Mouse (Mus musculus): ENCODE results near the gene Med29. TPM values are rescaled to one million over a fixed set of nuclear protein-coding genes. Genes with fewer than 3 reads are reported as not detected.

Med29 gene
- 32.8 and 39.2 TPM in 2 replicates for polyA plus RNA-seq (2012; rRNA removed)

DNA sequence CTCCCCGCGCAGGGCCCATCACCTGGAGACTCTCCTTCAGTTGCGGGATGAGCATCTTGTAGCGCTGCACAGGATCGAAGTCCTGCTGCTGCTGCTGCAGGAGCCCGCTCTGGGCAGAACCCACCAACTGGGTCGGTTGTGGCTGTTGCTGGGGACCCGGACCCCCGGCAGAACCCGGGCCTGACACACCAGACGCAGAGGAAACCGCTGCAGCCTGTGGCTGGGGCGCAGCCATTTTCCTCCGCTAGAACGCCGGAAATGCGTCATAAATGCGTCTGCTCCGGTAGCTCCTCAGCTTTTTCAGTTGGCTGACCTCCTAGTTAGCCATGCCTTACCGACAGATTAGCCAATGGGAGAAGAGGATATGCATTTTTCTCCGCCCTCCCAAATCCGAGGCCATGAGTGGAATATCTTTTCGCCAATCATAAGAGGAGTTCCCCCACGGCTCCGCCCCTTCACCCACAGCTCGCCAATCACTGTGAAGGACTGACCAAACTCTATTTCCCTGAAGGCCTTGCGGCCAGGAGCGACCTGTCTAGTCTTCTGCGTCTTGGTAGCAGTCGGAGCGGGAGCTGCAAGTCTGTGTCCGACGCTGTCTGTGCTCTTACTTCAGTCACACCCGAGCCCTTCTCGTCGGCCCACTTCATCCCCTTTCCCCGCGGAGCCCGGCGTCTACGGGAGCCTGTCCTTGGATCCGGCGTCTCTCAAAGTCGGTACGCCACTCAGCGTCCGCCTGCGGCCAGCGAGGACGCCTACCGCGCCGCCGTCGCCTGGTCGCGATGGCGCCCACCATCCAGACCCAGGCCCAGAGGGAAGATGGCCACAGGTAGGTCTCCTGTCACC, at the start of gene Med29, which contains the start of gene Paf1:
Gene Med29 (minus strand): TSS at position 280 of the 843 bp plus-strand sequence.
Gene Paf1 (plus strand): TSS at position 523 of the 843 bp plus-strand sequence.
- DNase-seq (ENCODE audit: extremely low spot score in 1 of 2, low spot score in 1 of 2): peak; percentile 98 to 99

DNA sequence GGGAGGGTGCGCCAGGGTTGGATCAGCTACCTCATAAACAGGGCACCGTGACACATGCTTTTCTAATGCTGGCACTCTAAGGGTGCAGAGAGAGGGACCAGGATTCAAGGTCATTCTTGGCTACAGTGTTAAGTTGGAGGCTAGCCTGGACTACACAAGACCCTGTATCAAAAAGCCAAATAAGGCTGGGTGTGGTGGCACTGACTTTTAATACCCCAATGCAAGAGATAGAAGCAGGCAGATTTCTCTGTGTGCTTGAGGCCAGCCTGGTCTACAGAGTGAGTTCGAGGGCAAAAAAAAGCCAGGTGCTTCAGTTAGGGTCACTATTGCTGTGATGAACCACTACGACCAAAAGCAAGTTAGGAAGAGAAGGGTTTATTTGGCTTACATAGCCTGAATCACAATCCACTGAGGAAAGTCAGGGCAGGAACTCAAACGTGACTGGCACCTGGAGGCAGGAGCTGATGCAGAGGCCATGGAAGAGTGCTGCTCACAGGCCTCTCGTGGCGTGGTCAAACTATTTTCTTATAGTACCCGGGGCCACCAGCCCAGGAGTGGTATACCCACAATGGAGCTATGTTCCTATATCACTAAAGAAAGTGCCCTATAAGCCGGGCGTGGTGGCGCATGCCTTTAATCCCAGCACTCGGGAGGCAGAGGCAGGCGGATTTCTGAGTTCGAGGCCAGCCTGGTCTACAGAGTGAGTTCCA, 49.4 kb upstream of the Med29 start:
- no peak for DNase-seq (ENCODE audit: extremely low spot score in 1 of 2, low spot score in 1 of 2)

- DNase-seq (ENCODE audit: extremely low spot score in 1 of 2, low spot score in 1 of 2): no peak
These were observed 48.2 kb upstream of the Med29 start for GRCm38 (mm10) chr7:28440739-28441138.

- DNase-seq (ENCODE audit: extremely low spot score in 1 of 2, low spot score in 1 of 2): no peak
These were observed 46.3 kb upstream of the Med29 start for GRCm38 (mm10) chr7:28438771-28439170.

DNA sequence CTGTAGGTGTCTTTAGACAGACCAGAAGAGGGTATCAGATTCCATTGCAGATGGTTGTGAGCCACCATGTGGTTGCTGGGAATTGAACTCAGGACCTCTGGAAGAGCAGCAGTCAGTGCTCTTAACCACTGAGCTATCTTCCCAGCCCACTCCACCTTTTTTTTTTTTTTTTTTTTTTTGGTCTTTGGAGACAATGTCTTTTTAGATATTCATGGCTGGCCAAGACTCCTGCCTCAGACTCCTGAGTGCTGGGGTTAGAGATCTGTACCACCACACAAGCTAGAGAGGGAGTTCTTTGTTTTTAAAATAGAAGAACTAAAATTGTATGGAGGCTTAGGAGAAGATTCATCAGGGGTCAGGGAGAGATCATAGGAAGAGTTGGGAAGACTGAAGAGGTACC, 45.5 kb upstream of the Med29 start:
- DNase-seq (ENCODE audit: extremely low spot score in 1 of 2, low spot score in 1 of 2): no peak

- peak; percentile 69 to 87 for DNase-seq (ENCODE audit: extremely low spot score in 1 of 2, low spot score in 1 of 2)
These were observed 44.5 kb upstream of the Med29 start, which contains the start of gene Gmfg for GRCm38 (mm10) chr7:28436932-28437570. TSS of gene Gmfg (plus strand) at chr7:28437447.

DNA sequence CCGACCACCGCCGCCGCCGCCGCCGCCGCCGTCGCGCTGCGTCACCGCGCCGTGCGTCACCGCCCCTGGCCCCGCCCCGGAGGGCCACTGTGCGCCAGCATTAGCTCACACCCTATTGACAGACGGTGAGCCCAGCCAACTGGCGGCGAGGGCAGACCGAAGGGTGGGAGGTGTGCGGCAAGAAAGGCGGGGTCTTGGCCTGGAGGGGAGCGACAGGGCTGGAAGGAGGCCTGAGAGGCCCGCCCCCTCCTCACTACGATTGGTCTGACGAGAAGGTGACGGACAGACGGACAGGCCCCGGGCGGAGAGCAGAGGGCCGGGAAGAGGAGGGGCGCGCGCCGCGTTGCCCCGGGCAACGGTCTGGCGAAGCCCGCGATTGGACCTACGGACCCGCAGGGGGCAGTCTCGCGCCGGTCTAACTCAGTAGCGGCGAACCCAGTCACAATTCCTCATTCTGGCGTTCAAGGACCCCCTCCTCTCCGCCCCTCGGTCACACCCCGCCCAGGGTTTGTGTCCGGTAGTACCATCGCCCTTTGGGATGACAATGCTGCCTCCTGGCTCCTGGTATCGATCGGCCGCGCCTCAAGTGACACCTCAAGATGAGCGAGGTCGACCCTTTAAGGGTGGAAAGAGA, 43.9 kb upstream of the Med29 start:
- DNase-seq (ENCODE audit: extremely low spot score in 1 of 2, low spot score in 1 of 2): peak; percentile 100

- no peak for DNase-seq (ENCODE audit: extremely low spot score in 1 of 2, low spot score in 1 of 2)
These were observed 43.3 kb upstream of the Med29 start for GRCm38 (mm10) chr7:28435660-28436259.

DNA sequence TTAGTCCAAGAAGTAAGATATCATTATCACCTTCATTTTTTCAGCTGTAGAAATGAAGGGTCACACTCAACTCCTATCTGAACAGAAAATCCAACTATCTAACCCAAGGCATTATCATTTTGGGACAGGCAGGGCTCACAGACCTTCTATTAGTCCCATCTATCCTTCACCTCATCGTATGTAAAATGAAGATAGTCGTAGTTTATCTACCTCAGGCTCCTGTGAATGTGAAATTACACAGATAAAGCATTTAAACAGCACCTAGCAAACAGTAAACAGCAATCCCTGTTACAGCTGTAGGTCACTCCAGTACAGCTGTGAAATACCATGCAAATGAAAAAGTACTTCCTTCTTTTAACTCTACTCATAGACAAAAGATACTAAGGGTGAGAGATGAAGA, 39.7 kb upstream of the Med29 start:
- no peak for DNase-seq (ENCODE audit: extremely low spot score in 1 of 2, low spot score in 1 of 2)

DNA sequence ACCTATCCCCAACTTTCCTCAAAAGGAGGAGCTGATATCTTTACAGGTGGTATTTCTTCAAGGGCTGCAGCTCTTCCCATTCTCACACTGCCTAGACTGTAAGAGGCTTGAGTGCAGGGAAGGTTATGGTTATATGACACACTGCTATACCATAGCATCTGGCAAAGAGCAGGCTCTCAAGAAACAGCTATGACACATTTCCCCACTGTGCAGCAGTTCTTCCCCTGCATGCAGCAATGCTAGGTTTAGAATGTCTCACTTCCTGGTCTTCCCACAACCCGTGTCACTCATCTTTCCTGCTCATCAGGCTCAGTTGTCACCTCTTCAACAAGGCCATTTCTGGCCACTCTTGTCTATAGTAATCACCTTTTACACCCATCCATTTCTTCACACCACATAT, 38.0 kb upstream of the Med29 start:
- DNase-seq (ENCODE audit: extremely low spot score in 1 of 2, low spot score in 1 of 2): no peak

GRCm38 (mm10) chr7:28427738-28428137, 35.2 kb upstream of the Med29 start:
- no peak for DNase-seq (ENCODE audit: extremely low spot score in 1 of 2, low spot score in 1 of 2)

- no peak for DNase-seq (ENCODE audit: extremely low spot score in 1 of 2, low spot score in 1 of 2)
These were observed 30.5 kb upstream of the Med29 start for GRCm38 (mm10) chr7:28423018-28423417.

DNA sequence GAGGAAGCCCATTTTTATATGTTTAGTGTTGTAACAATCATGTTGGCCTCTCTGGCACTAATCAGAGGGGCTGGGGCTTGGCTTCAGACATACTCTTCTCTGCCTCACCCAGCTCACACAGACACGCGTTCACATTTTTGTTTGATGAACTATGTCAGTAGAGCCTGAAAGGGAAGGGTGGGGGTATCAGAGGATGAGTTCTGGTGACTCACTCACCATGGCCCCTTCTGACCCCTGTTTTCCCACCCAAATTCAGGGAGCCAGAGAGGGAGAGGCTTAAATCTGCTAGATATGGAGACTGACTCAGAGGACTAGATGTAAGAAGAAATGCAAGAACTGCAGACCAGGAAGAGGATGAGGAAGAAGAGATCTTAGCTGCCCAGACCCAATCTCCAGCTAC, 26.9 kb upstream of the Med29 start:
- no peak for DNase-seq (ENCODE audit: extremely low spot score in 1 of 2, low spot score in 1 of 2)

DNA sequence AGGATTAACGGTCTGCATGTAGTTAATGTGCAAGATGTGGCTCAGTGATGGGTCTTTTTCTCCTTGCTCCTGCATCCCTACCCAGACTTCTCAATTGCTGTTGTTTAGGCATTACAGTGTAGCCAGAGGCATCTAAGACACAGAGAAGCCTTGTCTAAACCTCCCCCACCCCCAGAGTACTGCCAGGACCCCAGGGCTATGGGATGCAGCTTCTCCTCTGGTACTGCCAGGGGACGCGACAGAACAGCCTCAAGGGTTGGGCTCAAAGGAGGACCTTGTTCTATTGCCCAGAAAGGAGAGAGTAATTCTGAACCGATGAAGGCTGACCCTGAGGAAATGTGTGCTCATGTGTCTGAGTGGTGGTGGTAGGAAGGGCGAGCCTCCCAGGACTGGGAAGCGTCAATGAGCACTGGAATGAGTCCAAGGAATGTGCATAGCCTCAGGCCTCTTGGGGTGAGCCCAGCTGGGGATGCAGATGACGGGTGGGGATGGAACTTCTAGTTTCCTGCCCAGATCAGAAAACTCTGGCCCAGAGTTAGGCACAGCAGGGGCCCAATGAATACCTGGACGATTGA, 25.7 kb upstream of the Med29 start:
- DNase-seq (ENCODE audit: extremely low spot score in 1 of 2, low spot score in 1 of 2): peak in 1 of 2 experiments; percentile 22

GRCm38 (mm10) chr7:28417368-28417767, 24.9 kb upstream of the Med29 start:
- DNase-seq (ENCODE audit: extremely low spot score in 1 of 2, low spot score in 1 of 2): no peak

DNA sequence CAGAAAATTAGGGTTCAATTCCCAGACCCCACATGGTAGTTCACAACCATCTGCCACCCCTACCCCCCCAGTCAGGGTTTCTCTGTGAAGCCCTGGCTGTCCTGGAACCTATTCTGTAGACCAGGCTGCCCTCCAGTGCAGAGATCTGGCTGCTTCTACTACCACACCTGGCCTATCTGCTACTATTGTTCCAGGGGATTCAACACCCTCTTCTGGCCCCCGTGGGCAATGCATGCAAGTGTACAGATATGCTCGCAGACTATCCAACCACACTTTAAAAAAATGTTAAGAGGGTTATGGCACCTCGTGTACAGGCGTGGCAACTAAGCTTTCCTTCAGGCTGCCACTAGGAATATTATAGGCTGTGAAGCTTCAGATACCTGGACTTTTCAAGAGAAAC, 20.3 kb upstream of the Med29 start:
- DNase-seq (ENCODE audit: extremely low spot score in 1 of 2, low spot score in 1 of 2): no peak

DNA sequence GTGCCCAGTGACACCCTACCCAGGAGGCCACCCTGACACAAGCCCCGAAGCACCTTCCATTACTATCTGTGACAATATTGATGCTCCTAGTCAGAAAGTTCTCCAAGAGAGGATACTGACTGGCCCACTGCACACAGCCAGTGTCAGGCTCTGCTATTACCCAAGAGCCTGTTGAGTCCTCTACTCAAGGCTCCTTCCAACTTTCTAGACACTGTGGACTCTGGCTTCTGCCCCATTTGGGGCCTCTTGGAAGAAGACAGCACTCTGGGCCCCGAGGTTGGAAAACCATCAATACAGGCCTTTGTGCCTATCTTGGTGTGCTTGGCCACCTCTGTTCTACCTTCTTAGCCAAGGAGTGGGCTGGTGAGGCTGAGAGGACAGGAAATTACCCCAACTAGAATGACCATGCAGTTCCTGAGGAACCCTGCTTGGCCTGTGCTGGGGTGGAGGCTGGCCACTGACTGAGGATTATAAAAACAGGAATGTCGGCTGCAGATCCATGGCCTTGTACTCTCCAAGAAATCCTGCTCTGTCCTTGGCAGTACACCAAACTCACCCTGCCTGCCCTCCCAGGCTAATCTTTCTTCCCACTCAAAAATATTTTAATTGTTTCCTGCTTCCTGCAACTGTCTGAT, 18.4 kb upstream of the Med29 start:
- no peak for DNase-seq (ENCODE audit: extremely low spot score in 1 of 2, low spot score in 1 of 2)

DNA sequence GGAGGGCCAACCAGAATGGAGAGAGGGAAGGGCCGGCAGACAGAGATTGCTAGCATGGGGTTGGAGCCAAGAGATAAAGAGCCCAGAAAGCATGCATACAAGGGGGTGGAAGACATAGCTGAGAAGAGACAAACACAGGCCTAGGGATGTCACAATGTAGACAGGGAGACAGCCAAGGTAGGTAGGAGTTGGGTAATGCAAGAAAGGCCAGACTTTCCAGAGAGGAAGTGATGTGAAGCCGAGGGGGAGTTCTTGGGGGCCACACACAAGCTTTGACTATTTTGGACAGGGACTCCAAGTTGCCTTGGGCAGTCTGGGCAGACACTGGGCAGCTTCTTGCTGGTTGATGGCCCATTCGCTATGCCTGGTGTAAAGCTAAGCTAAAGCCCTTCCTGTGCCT, 9.4 kb upstream of the Med29 start:
- no peak for DNase-seq (ENCODE audit: extremely low spot score in 1 of 2, low spot score in 1 of 2)

- no peak for DNase-seq (ENCODE audit: extremely low spot score in 1 of 2, low spot score in 1 of 2)
These were observed 8.5 kb upstream of the Med29 start for GRCm38 (mm10) chr7:28401030-28401429.

Measured in frontal cortex, adult 2 months (tissue).